Mouse (Mus musculus) midbrain, embryonic 14.5 days (tissue): ENCODE data around the gene Rprd2. TPM values are rescaled to one million over a fixed set of nuclear protein-coding genes. Genes with fewer than 3 reads are reported as not detected.

Experiments used
- ATAC-seq: fragments of 200-750 bp; cut with Nextera tagmentation; 2 replicates; pipeline ENCODE4 v1.8.0; 2017; ENCODE audit warnings: moderate number of reproducible peaks, moderate library complexity; ENCODE audit not compliant: low FRiP score, low TSS enrichment
- DNase-seq: peaks from one replicate; pipeline ENCODE4 v3.0.0-alpha.2; 2015
- H3K27ac ChIP-seq: fragments of 300-500 bp; sonication (generic); replicated peaks from 2 replicates; pipeline ENCODE4 v1.5.1; 2014; ENCODE audit warnings: mild to moderate bottlenecking, low read depth, low read length, moderate library complexity
- H3K27me3 ChIP-seq: fragments of 300-500 bp; sonication (generic); 2 replicates; pipeline ENCODE4 v1.6.1; 2014; ENCODE audit warnings: low read length, control low read depth, mixed read lengths; ENCODE audit not compliant: control insufficient read depth, insufficient read depth
- H3K36me3 ChIP-seq: fragments of 300-500 bp; sonication (generic); 2 replicates; pipeline ENCODE4 v1.6.1; 2014; ENCODE audit warnings: low read length, control low read depth; ENCODE audit not compliant: control insufficient read depth, insufficient read depth
- H3K4me1 ChIP-seq: fragments of 300-500 bp; sonication (generic); 2 replicates; pipeline ENCODE4 v1.6.1; 2014; ENCODE audit warnings: mild to moderate bottlenecking, antibody characterized with exemption, low read length, control low read depth; ENCODE audit not compliant: control insufficient read depth, insufficient read depth
- H3K4me2 ChIP-seq: fragments of 300-500 bp; sonication (generic); 2 replicates; pipeline ENCODE4 v1.6.1; 2014; ENCODE audit warnings: mild to moderate bottlenecking, low read length, moderate library complexity
- H3K4me3 ChIP-seq: fragments of 300-500 bp; sonication (generic); replicated peaks from 2 replicates; pipeline ENCODE4 v1.5.1; 2014; ENCODE audit warnings: low read depth, low read length
- H3K9ac ChIP-seq: fragments of 300-500 bp; sonication (generic); replicated peaks from 2 replicates; pipeline ENCODE4 v1.6.1; 2014; ENCODE audit warnings: mild to moderate bottlenecking, low read length, moderate library complexity
- H3K9me3 ChIP-seq: fragments of 300-500 bp; sonication (generic); 2 replicates; pipeline ENCODE4 v1.6.1; 2016; ENCODE audit warnings: low read length, control low read depth, mixed read lengths; ENCODE audit not compliant: control insufficient read depth
- WGBS: fragments of 180-500 bp; shearing (Covaris S2); extraction: QIAGEN DNeasy Blood & Tissue Kit; methylation state at CpG from one replicate; pipeline ENCODE4 v1.1.7; 2014; 5-methylcytosine and 5-hydroxymethylcytosine counted together
- polyA plus RNA-seq: library from polyadenylated mRNA; unstranded; fragments of >200 nt; fragmentation: Nextera tagmentation; extraction: Ambion mirVana; gene quantifications from 2 replicates; pipeline ENCODE4 v1.2.1, GENCODE M21; 2014

Rprd2 gene
- polyA plus RNA-seq, 1 experiment from 2014 or later = 22.3 TPM

DNA sequence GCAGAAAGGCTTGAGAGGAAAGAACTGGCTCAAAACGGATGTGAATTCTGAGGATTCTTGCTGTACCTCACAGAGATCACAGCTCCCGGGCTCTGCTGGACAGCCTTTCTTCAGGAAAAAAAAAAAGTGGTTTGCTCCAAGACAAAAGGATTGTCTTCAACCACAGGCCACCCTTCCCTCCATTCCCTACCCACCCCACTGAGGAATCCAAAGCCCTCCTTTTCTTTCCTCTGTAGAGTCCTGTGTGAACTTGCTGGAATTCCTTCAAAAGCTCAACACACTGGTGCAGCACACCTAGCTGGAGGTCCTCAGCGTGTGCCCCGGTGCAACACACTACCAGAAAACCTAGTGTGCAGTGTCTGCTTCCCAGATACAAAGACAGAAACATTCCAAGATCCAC, 56.9 kb downstream of the Rprd2 start:
- Histone ChIP-seq H3K36me3 (peaks cover 32% of the 10 kb centered on the region), H3K4me1 (no peaks in the 10 kb centered on the region), H3K4me3 (no peak overlapping the region), H3K27me3 (no peaks in the 10 kb centered on the region), H3K4me2 (no peak overlapping the region), H3K9ac (no peak overlapping the region), H3K9me3 (no peaks in the 10 kb centered on the region), H3K27ac (no peak overlapping the region)
- no peak for DNase-seq
- no peak for ATAC-seq
- 69% methylated on average over 4 of the region's 4 CpGs for WGBS

DNA sequence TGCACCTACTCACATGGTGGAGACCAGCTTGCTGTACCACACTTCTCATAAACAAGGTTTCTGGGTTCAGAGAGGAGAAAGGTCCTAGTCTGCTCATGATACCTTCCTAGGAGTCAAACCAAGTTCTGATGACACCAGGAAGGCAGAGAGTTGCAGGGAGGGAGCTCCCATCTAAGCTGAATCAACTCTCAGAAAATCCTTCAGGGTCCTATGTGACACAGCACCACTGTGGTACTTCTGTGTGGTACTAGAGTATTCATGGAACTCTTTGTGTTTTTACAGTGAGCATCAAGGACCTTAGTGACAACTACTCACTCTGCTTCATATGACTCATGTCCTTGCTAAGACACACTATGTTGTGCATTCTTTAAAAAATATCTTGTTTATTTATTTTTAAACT, 58.0 kb downstream of the Rprd2 start:
- Histone ChIP-seq H3K9ac (no peak overlapping the region), H3K36me3 (peaks cover 21% of the 10 kb centered on the region), H3K4me3 (no peak overlapping the region), H3K27me3 (no peaks in the 10 kb centered on the region), H3K4me1 (no peaks in the 10 kb centered on the region), H3K4me2 (no peak overlapping the region), H3K27ac (no peak overlapping the region), H3K9me3 (no peaks in the 10 kb centered on the region)
- DNase-seq (no peak), ATAC-seq (no peak)

DNA sequence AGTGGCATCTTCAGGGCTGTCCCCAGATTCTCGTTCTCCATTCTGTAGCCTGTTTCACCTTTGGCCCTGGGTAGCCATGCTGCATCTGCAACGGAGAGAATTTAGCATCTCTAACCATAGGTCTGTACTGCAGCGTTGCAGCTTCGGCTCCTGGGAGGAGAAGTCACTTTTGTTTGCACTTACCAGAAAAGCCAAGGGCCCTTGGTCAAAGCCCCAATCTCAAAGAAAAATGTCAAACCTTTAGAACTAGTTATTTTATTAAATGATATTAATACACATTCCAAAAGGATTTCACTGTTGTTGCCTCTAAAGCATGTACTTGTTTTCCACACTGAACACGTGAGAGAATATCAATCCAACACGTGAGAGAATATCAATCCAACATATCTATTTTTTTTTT, 58.6 kb downstream of the Rprd2 start, which contains the start of gene Tars2:
Gene Tars2 (minus strand): TSS at position 101 of the 400 bp plus-strand sequence.
- WGBS = 88% methylated on average over 6 of the region's 6 CpGs
- Histone ChIP-seq H3K9me3 (no peaks in the 10 kb centered on the region), H3K36me3 (peaks cover 15% of the 10 kb centered on the region)

DNA sequence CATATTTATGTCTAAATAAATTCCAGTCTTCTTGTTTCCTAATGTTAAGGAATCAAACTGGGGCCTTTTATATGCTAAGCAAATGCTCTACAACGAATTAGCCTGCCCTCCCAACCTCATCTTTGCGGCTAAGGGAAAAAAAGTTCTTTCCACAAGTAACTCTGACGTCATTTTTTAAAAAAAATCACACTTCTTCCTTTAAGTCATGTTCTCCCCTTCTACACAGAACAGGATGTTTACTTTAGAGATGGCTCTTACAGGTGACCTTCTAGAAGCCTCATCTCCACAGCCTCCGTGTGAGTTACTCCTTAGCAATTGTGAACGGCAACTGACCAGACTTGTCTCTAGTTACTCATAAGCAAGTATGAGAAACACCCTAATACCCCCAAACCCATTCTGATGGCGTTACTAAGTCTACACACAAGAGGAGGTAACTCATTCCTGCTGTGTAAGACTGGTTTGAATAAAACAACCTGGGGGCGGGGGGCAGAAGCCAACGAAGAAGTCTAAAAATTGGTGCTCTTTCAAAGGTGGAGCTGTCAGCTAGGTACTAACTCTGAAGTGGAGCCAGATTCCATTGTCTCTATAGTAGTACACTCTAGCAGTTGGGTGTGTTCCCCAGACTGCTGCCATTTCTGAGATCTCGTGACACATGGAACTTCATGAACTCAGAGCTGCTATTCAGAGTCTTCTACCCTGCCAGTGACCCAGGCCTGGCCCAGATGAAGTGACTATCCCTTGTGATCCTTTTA, 60.0 kb downstream of the Rprd2 start:
- Histone ChIP-seq H3K4me1 (0 out of 2 replicates have a peak, but pooled peaks cover 7% of the 10 kb centered on the region), H3K27ac (no peak overlapping the region), H3K27me3 (no peaks in the 10 kb centered on the region), H3K9ac (no peak overlapping the region), H3K36me3 (peaks cover 2% of the 10 kb centered on the region), H3K9me3 (no peaks in the 10 kb centered on the region), H3K4me3 (no peak overlapping the region), H3K4me2 (no peak overlapping the region)
- DNase-seq (no peak), ATAC-seq (no peak)
- WGBS = 62% methylated on average over 9 of the region's 9 CpGs

More for the DNA sequence above, 58.6 kb downstream of the Rprd2 start, which contains the start of gene Tars2:
- ATAC-seq (no peak), DNase-seq (no peak)
- no peak within 1 kb of the TSS for H3K27ac ChIP-seq
- H3K4me1 ChIP-seq = no peaks in the 10 kb centered on the region
- no peak within 1 kb of the TSS for H3K9ac ChIP-seq
- no peak within 1 kb of the TSS for H3K4me2 ChIP-seq
- H3K27me3 ChIP-seq = no peaks in the 10 kb centered on the region
- no peak within 1 kb of the TSS for H3K4me3 ChIP-seq

DNA sequence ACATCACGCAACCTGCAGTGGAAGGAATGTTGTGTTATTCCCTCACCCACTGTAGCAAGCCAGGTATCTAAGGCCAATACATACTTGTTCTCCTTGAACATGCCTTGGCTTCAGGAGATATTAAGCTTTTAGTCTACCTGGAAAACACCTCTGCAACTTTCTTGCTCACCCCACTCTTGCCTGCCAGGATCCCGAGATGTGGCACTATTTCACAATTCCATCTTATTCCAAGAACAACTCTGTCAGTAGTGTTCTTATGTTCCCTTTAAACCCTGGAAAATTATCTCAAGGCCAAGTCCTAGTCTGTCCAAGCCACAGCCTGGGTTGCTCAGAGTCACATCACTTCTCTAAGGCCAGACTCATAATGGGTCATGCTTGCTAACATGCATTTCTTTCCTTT, 61.9 kb downstream of the Rprd2 start:
- Histone ChIP-seq H3K27me3 (no peaks in the 10 kb centered on the region), H3K4me2 (no peak overlapping the region), H3K36me3 (peaks cover 4% of the 10 kb centered on the region), H3K9ac (no peak overlapping the region), H3K27ac (no peak overlapping the region), H3K4me1 (0 out of 2 replicates have a peak, but pooled peaks cover 7% of the 10 kb centered on the region), H3K9me3 (no peaks in the 10 kb centered on the region), H3K4me3 (no peak overlapping the region)
- ATAC-seq = no peak
- no peak for DNase-seq
- 92% methylated on average over 2 of the region's 2 CpGs for WGBS

DNA sequence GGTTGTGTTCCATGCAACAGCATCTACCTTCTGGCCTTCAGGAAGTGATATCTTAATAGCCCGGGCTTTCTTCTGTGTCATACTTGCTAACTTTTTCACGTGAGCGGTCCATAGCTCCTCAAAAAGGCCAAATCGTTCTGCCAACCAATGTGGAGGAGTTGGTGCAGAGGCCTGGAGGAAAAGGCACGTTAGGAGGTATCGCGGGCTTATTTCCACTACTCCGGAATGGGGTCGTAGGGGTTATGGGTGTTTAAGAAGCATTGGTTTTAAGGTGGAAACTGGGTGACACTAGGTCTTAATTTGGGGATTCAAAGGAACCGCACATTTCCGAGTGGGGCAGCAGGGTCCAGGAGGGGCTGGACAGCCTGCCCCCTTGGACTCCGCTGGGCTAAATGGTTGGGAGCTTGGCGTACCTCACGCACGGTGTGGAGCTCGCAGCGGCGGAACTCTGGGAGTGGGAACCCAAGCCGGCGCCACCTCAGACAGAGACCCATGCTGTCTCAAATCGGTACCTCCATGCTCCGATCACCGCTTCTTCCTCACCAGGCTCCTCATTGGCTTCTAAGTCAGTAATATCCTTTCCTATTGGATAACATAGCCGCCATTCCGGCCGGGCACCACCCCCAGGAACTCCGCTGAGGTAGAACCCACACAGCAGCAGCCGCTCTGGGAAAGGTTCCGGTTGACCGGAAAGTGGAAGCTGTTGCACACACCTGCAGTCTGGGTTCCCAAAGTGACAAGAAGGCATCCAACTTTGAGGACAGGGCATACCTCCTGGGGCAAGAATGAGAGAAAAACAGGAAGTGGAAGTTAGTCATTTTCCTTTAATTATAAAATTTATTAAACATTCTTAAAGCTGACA, 64.1 kb downstream of the Rprd2 start:
- Histone ChIP-seq H3K9me3 (no peaks in the 10 kb centered on the region), H3K9ac (peak overlapping the region; percentile 62), H3K4me1 (0 out of 2 replicates have a peak, but pooled peaks cover 7% of the 10 kb centered on the region), H3K4me2 (peak overlapping the region; percentile 82), H3K27me3 (no peaks in the 10 kb centered on the region), H3K4me3 (peak overlapping the region; percentile 77), H3K36me3 (peaks cover 26% of the 10 kb centered on the region), H3K27ac (peak overlapping the region; percentile 69)
- ATAC-seq (peak; percentile 99), DNase-seq (peak; percentile 95)
- WGBS = under 1% methylated on average over 30 of the region's 30 CpGs

DNA sequence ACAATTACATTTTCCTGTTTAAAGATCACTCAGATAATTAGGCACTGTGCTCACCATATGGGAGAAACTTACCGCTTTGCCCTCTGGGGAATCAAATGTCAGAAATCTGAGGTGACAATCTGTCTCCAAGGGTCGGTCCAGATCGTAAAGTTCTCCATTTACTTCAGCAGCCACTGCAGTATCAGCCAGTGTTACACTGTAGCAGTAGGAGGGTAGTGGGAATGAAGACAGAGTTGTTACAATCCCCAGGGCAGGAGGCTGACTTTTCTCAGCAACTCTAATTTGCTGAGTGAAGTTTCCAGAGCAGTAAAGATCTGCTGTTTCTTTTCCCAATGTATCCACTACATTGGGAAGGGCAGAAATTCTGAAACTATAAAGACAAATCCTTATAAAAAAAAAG, 65.7 kb downstream of the Rprd2 start:
- Histone ChIP-seq H3K4me1 (0 out of 2 replicates have a peak, but pooled peaks cover 7% of the 10 kb centered on the region), H3K36me3 (peaks cover 41% of the 10 kb centered on the region), H3K9ac (no peak overlapping the region), H3K27ac (no peak overlapping the region), H3K9me3 (no peaks in the 10 kb centered on the region), H3K4me2 (no peak overlapping the region), H3K27me3 (no peaks in the 10 kb centered on the region), H3K4me3 (no peak overlapping the region)
- WGBS = 97% methylated on average over 3 of the region's 3 CpGs
- no peak for DNase-seq
- ATAC-seq = no peak

DNA sequence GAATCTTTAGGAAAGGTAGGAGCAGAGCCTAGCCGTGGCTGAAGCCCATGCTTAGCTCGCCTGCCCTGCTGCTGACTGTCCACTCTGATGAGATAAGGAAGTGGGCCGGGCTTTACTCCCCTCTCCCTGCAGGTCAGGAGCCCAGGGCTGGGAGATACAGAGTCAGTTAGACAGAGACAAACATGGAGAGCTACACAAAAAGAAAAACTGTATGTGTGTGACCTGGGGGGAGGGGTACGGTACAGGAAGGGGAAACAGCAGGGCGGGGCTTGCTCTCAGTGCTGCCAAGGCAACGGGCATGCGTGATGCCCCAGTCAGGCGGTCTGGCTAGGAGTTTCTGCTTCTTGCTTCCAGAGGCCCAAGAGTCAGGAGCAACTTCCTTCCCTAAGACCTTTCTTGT, 78.3 kb downstream of the Rprd2 start:
- peaks cover 77% of the 10 kb centered on the region for H3K36me3 ChIP-seq
- H3K4me1 ChIP-seq = no peaks in the 10 kb centered on the region
- no peak for DNase-seq
- H3K9me3 ChIP-seq = no peaks in the 10 kb centered on the region
- H3K4me2 ChIP-seq = no peak overlapping the region
- no peak overlapping the region for H3K9ac ChIP-seq
- no peak overlapping the region for H3K4me3 ChIP-seq
- WGBS = 86% methylated on average over 8 of the region's 8 CpGs
- H3K27ac ChIP-seq = no peak overlapping the region
- H3K27me3 ChIP-seq = no peaks in the 10 kb centered on the region
- ATAC-seq = no peak
